Mouse (Mus musculus) C2C12 (cell line): Measurements from ENCODE around the gene C2cd5.

ENCODE experiments used
- CEBPB ChIP-seq: IDR thresholded peaks from one replicate; pipeline ENCODE4 v1.6.1; 2011; ENCODE audit warnings: low read depth, mild to moderate bottlenecking, control low read depth, moderate library complexity
- CTCF ChIP-seq: IDR thresholded peaks from one replicate; pipeline ENCODE4 v1.5.1; 2011; ENCODE audit not compliant: control insufficient read depth, insufficient read depth, insufficient read length
- MYOG ChIP-seq: IDR thresholded peaks from one replicate; pipeline ENCODE4 v1.6.1; 2011; ENCODE audit not compliant: control insufficient read depth, insufficient read length; ENCODE audit errors: extremely low read depth

DNA sequence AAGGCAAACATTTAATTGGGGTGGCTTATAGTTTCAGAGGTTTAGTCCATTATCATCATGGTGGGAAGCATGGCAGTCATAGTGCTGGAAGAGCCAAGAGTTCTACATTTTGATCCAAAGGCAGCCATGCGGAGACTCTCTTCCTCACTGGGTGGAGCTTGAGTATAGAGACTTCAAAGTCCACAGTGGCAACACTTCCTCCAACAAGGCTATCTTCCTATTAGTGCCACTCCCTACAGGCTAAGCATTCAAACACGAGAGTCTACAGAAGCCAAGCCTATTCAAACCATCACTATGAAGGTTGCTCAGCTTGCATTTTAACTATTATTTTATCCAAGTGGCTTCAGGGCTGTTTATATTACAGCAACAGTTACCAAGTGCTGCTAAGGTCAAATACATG is 65.4 kb downstream of the C2cd5 start:
- TF ChIP-seq CTCF (no peak), MYOG (no peak), CEBPB (no peak)
